Mouse (Mus musculus) stomach, postnatal 0 days (tissue): ENCODE measurements at regions not wholly inside any gene's neighbourhood (a gene's known extent, or its start where the extent isn't known, plus 50 kb on each side); places are given as distances from the start of the nearest gene placed in this dataset.

Source experiments
- ATAC-seq: fragments of 200-750 bp; cut with Nextera tagmentation; 2 replicates; pipeline ENCODE4 v1.8.0; 2017; ENCODE audit not compliant: low FRiP score, low TSS enrichment
- DNase-seq: peaks from one replicate; pipeline ENCODE4 v3.0.0-alpha.2; 2016; ENCODE audit warnings: low spot score
- H3K27ac ChIP-seq: fragments of 300-500 bp; sonication (generic); replicated peaks from 2 replicates; pipeline ENCODE4 v1.5.1; 2014; ENCODE audit warnings: mild to moderate bottlenecking, control low read depth
- H3K27me3 ChIP-seq: fragments of 300-500 bp; sonication (generic); 2 replicates; pipeline ENCODE4 v1.6.1; 2014; ENCODE audit warnings: low read length; ENCODE audit not compliant: control insufficient read depth, insufficient read depth
- H3K36me3 ChIP-seq: fragments of 300-500 bp; sonication (generic); 2 replicates; pipeline ENCODE4 v1.6.1; 2014; ENCODE audit warnings: low read length, mixed read lengths; ENCODE audit not compliant: control insufficient read depth, insufficient read depth
- H3K4me1 ChIP-seq: fragments of 300-500 bp; sonication (generic); replicated peaks from 2 replicates; pipeline ENCODE4 v1.6.1; 2014; ENCODE audit warnings: antibody characterized with exemption; ENCODE audit not compliant: control insufficient read depth, insufficient read depth
- H3K4me2 ChIP-seq: fragments of 300-500 bp; sonication (generic); replicated peaks from 2 replicates; pipeline ENCODE4 v1.6.1; 2014; ENCODE audit warnings: low read depth, mild to moderate bottlenecking, control low read depth, moderate library complexity
- H3K4me3 ChIP-seq: fragments of 300-500 bp; sonication (generic); 2 replicates; pipeline ENCODE4 v1.5.1; 2014; ENCODE audit warnings: low read depth, low read length, control low read depth
- H3K9ac ChIP-seq: fragments of 300-500 bp; sonication (generic); 2 replicates; pipeline ENCODE4 v1.6.1; 2014; ENCODE audit warnings: mild to moderate bottlenecking, low read length, control low read depth, mixed read lengths
- H3K9me3 ChIP-seq: fragments of 300-500 bp; sonication (generic); 2 replicates; pipeline ENCODE4 v1.6.1; 2016; ENCODE audit warnings: low read length; ENCODE audit not compliant: control insufficient read depth
- CTCF ChIP-seq: IDR thresholded peaks from 2 replicates; pipeline ENCODE4 v1.5.1; 2016; ENCODE audit warnings: antibody characterized with exemption, low read depth, mild to moderate bottlenecking, moderate library complexity
- EP300 ChIP-seq: optimal IDR thresholded peaks from 2 replicates; pipeline ENCODE3; 2016; ENCODE audit warnings: antibody characterized with exemption
- WGBS: fragments of 180-500 bp; shearing (Covaris S2); extraction: QIAGEN DNeasy Blood & Tissue Kit; methylation state at CpG from one replicate; pipeline ENCODE4 v1.1.7; 2014; 5-methylcytosine and 5-hydroxymethylcytosine counted together

DNA sequence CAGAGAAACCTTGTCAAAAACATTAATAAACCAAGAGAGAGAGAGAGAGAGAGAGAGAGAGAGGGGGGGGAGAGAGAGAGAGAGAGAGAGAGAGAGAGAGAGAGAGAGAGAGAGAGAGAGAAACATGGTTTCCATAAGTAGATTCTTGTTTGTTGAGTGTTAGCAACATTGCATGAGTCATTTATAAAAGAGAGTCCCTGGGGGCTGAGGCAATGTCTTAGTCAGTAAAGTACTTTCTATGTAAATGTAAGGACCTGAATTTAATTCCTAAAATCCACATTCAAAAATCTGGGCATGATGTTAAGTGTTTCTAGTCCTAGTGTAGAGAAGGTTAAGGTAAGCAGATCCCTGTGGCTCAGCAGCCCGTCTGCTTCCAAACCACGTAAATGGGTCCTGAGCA is 304.9 kb downstream of the Osr1 start:
- WGBS: 94% methylated on average over 2 of the region's 2 CpGs
- Histone ChIP-seq H3K27ac (no peak overlapping the region), H3K9me3 (no peaks in the 10 kb centered on the region), H3K9ac (no peak overlapping the region), H3K4me2 (no peak overlapping the region), H3K36me3 (no peaks in the 10 kb centered on the region), H3K27me3 (no peaks in the 10 kb centered on the region), H3K4me1 (no peaks in the 10 kb centered on the region), H3K4me3 (no peak overlapping the region)
- no peak for DNase-seq
- no peak for TF ChIP-seq EP300
- TF ChIP-seq CTCF: no peak
- no peak for ATAC-seq

GRCm38 (mm10) chr12:9881953-9882623 is 312.2 kb downstream of the Osr1 start:
- no peaks in the 10 kb centered on the region for H3K9me3 ChIP-seq
- no peak overlapping the region for H3K4me2 ChIP-seq
- H3K9ac ChIP-seq: no peak overlapping the region
- ATAC-seq: no peak
- 96% methylated on average over 2 of the region's 2 CpGs for WGBS
- no peak for TF ChIP-seq CTCF
- no peak for TF ChIP-seq EP300
- no peak for DNase-seq
- no peaks in the 10 kb centered on the region for H3K36me3 ChIP-seq
- H3K4me1 ChIP-seq: no peaks in the 10 kb centered on the region
- H3K27me3 ChIP-seq: no peaks in the 10 kb centered on the region
- H3K4me3 ChIP-seq: no peak overlapping the region
- H3K27ac ChIP-seq: no peak overlapping the region

GRCm38 (mm10) chr12:9883037-9883730 is 313.3 kb downstream of the Osr1 start:
- ATAC-seq: no peak
- TF ChIP-seq EP300 (no peak), CTCF (no peak)
- DNase-seq: no peak

DNA sequence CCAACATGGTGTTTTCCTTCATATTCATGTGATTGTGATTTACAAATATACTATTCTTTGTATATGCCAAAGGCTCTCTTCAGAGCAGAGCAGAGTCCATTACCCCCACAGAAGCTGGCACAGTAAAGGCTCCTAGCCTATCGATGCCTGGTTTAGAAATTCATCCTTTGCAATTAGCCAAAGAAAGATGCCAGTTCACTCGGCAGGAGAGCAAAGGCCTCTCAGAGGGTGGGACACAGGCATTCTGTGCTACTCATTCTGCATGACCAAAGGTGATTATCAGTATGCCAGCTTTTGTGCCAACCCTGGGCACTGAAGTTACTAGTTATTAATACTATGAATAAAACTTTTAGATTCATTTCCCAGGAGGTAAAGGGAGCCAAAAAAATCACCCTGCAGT is 324.6 kb downstream of the Osr1 start:
- no peak for ATAC-seq
- H3K4me3 ChIP-seq: no peak overlapping the region
- DNase-seq: no peak
- H3K4me2 ChIP-seq: no peak overlapping the region
- WGBS: 83% methylated on average over 2 of the region's 2 CpGs
- H3K36me3 ChIP-seq: no peaks in the 10 kb centered on the region
- H3K27ac ChIP-seq: no peak overlapping the region
- H3K27me3 ChIP-seq: no peaks in the 10 kb centered on the region
- H3K9ac ChIP-seq: no peak overlapping the region
- no peak for TF ChIP-seq EP300
- TF ChIP-seq CTCF: no peak
- no peaks in the 10 kb centered on the region for H3K4me1 ChIP-seq
- H3K9me3 ChIP-seq: no peaks in the 10 kb centered on the region

More at GRCm38 (mm10) chr12:9883037-9883730, 313.3 kb downstream of the Osr1 start:
- Histone ChIP-seq H3K27me3 (no peaks in the 10 kb centered on the region), H3K4me2 (no peak overlapping the region), H3K4me1 (no peaks in the 10 kb centered on the region), H3K36me3 (no peaks in the 10 kb centered on the region), H3K4me3 (no peak overlapping the region), H3K9me3 (no peaks in the 10 kb centered on the region), H3K27ac (no peak overlapping the region), H3K9ac (no peak overlapping the region)
- 42% methylated on average over 1 of the region's 1 CpGs for WGBS

DNA sequence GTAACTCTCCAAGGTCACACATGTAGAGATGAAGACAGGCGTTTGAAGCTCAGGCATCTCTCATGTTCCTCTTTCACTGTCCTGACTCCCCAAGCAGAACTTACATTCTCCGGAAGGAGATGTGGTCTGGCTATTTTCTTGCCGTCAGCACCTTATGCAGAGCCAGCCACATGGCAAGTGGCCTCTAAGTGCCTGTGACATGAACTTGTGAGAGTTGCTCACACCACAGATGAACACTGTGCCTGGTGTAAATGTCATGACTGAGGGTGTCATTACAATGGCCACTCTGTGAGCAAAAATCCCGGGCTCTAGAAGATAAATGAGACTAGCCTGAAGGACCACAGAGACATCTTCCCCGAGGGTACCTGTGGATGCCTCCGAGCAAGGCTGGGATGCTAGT is 328.1 kb downstream of the Osr1 start:
- Histone ChIP-seq H3K4me1 (no peaks in the 10 kb centered on the region), H3K4me3 (no peak overlapping the region), H3K9me3 (no peaks in the 10 kb centered on the region), H3K27me3 (no peaks in the 10 kb centered on the region), H3K9ac (no peak overlapping the region), H3K36me3 (no peaks in the 10 kb centered on the region), H3K27ac (no peak overlapping the region), H3K4me2 (no peak overlapping the region)
- WGBS: 79% methylated on average over 6 of the region's 6 CpGs
- ATAC-seq (no peak), DNase-seq (no peak)
- TF ChIP-seq CTCF (no peak), EP300 (no peak)

- DNase-seq (no peak), ATAC-seq (no peak)
- no peak overlapping the region for H3K9ac ChIP-seq
- no peak overlapping the region for H3K4me3 ChIP-seq
- H3K27me3 ChIP-seq: no peaks in the 10 kb centered on the region
- H3K4me2 ChIP-seq: no peak overlapping the region
- no peaks in the 10 kb centered on the region for H3K9me3 ChIP-seq
- H3K36me3 ChIP-seq: no peaks in the 10 kb centered on the region
- no peaks in the 10 kb centered on the region for H3K4me1 ChIP-seq
- 43% methylated on average over 3 of the region's 3 CpGs for WGBS
- no peak overlapping the region for H3K27ac ChIP-seq
- TF ChIP-seq CTCF: no peak
- no peak for TF ChIP-seq EP300
Measured at GRCm38 (mm10) chr12:9898420-9898819, 328.5 kb downstream of the Osr1 start.
